In genomic region chr10:99599142-99600120, GRCm38 (mm10) we compare ENCODE assay signal across 8 mouse cellular contexts.
DNase-seq lines count a peak whose midpoint lies in the region; ATAC-seq and TF ChIP-seq lines count a peak whose summit lies in the region.
"Not testable (repeated sequence)": the region's sequence is repeated elsewhere in the genome, so short reads cannot be mapped to it uniquely, and the experiment has no call there.

No protein-coding gene starts in this region.

- DNase-seq in embryonic facial prominence, embryonic 10.5 days (ENCODE audit: low spot score) = not testable (repeated sequence)
- peak; percentile 27 to 31 for DNase-seq in heart, adult 18-20 months
- DNase-seq in induced T-regulatory cell, adult 2 months (ENCODE audit: low read depth) = peak; percentile 79
- peak; percentile 39 to 41 for DNase-seq in layer of hippocampus, adult 2 months (ENCODE audit: low spot score in 2 of 2)
- peak; percentile 79 for DNase-seq in naive thymus-derived CD4-positive, alpha-beta T cell, adult 2 months (ENCODE audit: low read depth)

- not testable (repeated sequence) for H3K9me3 ChIP-seq in embryonic facial prominence, embryonic 10.5 days; liver, embryonic 16.5 days (replicated peaks; ENCODE audit: control insufficient read depth, low read length); stomach, embryonic 16.5 days (replicated peaks; ENCODE audit: control insufficient read depth, low read length)

- WGBS in embryonic facial prominence, embryonic 10.5 days = 54% methylated on average over 28 of the region's 34 CpGs
- WGBS in liver, embryonic 16.5 days (ENCODE audit: insufficient replicate concordance) = 50% methylated on average over 20 of the region's 34 CpGs
- 51% methylated on average over 21 of the region's 34 CpGs for WGBS in stomach, embryonic 16.5 days

- not testable (repeated sequence) for TF ChIP-seq CTCF in layer of hippocampus, adult 2 months (conservative IDR thresholded peaks at IDR 0.05)

- not testable (repeated sequence) for H3K36me3 ChIP-seq in embryonic facial prominence, embryonic 10.5 days (replicated peaks); liver, embryonic 16.5 days (ENCODE audit: control insufficient read depth, insufficient read depth); stomach, embryonic 16.5 days (ENCODE audit: control insufficient read depth, insufficient read depth, low read length)

- peak overlapping the region; percentile 84 for H3K27ac ChIP-seq in embryonic facial prominence, embryonic 10.5 days (replicated peaks)
- peak overlapping the region; percentile 85 for H3K27ac ChIP-seq in layer of hippocampus, adult 2 months
- not testable (repeated sequence) for H3K27ac ChIP-seq in liver, embryonic 16.5 days (ENCODE audit: low read length); stomach, embryonic 16.5 days (ENCODE audit: low read length)

- peak; percentile 79 for ATAC-seq in activated CD4-positive, CD25-positive, alpha-beta regulatory T cell, adult 4 months
- not testable (repeated sequence) for ATAC-seq in liver, embryonic 16.5 days (ENCODE audit: low read depth)
- 0 out of 2 replicates have a peak, but pooled peaks have one; percentile 37 for ATAC-seq in stomach, embryonic 16.5 days (ENCODE audit: insufficient read depth, low FRiP score)

- H3K27me3 ChIP-seq in embryonic facial prominence, embryonic 10.5 days (replicated peaks; ENCODE audit: low read depth, poor library complexity, severe bottlenecking); liver, embryonic 16.5 days (ENCODE audit: control insufficient read depth, insufficient read depth, low read depth, low read length); stomach, embryonic 16.5 days (ENCODE audit: control insufficient read depth, insufficient read depth, low read length): not testable (repeated sequence)

- not testable (repeated sequence) for H3K4me1 ChIP-seq in embryonic facial prominence, embryonic 10.5 days; liver, embryonic 16.5 days (ENCODE audit: control insufficient read depth, low read depth, low read length); stomach, embryonic 16.5 days (ENCODE audit: control insufficient read depth, insufficient read depth, low read length)

- H3K4me3 ChIP-seq in embryonic facial prominence, embryonic 10.5 days = peak overlapping the region; percentile 57
- H3K4me3 ChIP-seq in layer of hippocampus, adult 2 months = peak overlapping the region; percentile 51
- H3K4me3 ChIP-seq in liver, embryonic 16.5 days (ENCODE audit: low read depth, low read length) = peak overlapping the region; percentile 42
- H3K4me3 ChIP-seq in stomach, embryonic 16.5 days (replicated peaks; ENCODE audit: low read length) = peak overlapping the region; percentile 43

- H3K9ac ChIP-seq in liver, embryonic 16.5 days (ENCODE audit: low read depth, low read length) = not testable (repeated sequence)
- H3K9ac ChIP-seq in stomach, embryonic 16.5 days (ENCODE audit: low read length) = 0 out of 2 replicates have a peak overlapping the region, but pooled peaks have one; percentile 52

- peak overlapping the region; percentile 7; the same call in 1 of the 2 replicates for H3K4me2 ChIP-seq in liver, embryonic 16.5 days (ENCODE audit: low read depth, low read length)
- peak overlapping the region; percentile 51 for H3K4me2 ChIP-seq in stomach, embryonic 16.5 days (ENCODE audit: low read depth, low read length)
